Mouse (Mus musculus) urinary bladder, adult 18-20 months (tissue): ENCODE measurements around the gene Dse.

Experiments used
- DNase-seq, 2 experiments: peaks; one replicate each; pipeline ENCODE4 v3.0.0; 2022; ENCODE audit warnings: low spot score in 2 of 2, mixed read lengths in 2 of 2

The Dse gene

GRCm38 (mm10) chr10:34131356-34131755, 76.2 kb downstream of the Dse start:
- DNase-seq: no peak

GRCm38 (mm10) chr10:34128391-34128790, 79.1 kb downstream of the Dse start:
- no peak for DNase-seq

- DNase-seq: peak in 1 of 2 experiments; percentile 18
These were observed 79.8 kb downstream of the Dse start, which contains the start of gene Calhm6 for GRCm38 (mm10) chr10:34127392-34128378. TSS of gene Calhm6 (minus strand) at chr10:34127984.

- DNase-seq: no peak
These were observed 89.1 kb downstream of the Dse start for GRCm38 (mm10) chr10:34118421-34118820.

GRCm38 (mm10) chr10:34117770-34118169, 89.7 kb downstream of the Dse start:
- no peak for DNase-seq

GRCm38 (mm10) chr10:34117131-34117530, 90.4 kb downstream of the Dse start:
- DNase-seq: no peak

GRCm38 (mm10) chr10:34111964-34112738, 95.4 kb downstream of the Dse start:
- DNase-seq: no peak

GRCm38 (mm10) chr10:34110863-34111465, 96.6 kb downstream of the Dse start:
- DNase-seq: no peak
